Mouse (Mus musculus): ENCODE measurements around the gene Megf9. TPM values are rescaled to one million over a fixed set of nuclear protein-coding genes. Genes with fewer than 3 reads are reported as not detected.

Gene Megf9
- polyA plus RNA-seq, 1 experiment = 76.4 TPM

DNA sequence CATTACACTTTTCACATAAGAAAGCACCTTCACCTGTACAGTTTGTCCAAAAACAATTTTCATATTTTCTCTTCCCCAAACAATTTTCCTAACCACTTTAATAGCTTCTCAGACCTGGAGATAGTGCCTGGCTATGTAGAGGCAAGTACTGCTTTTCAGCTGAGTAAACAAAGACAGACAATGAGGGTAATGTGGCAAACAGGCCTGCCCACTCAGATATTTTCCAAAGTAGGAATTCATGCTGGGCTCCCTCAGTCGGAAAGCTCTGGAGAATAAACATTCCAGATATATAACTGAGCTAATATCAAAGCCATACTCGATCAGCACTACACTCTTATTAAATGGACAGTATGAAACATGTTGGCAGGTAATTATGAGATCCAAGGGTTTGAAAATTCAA is 25.2 kb downstream of the Megf9 start:
- Histone ChIP-seq H3K4me1 (ENCODE audit: control insufficient read depth, insufficient read depth, low read length) (no peaks in the 10 kb centered on the region), H3K4me3 (ENCODE audit: insufficient read depth, low read depth, low read length) (no peak overlapping the region), H3K27ac (ENCODE audit: insufficient read depth, low read depth, low read length) (no peak overlapping the region)
- 22% methylated on average over 2 of the region's 2 CpGs for WGBS
- no peak for TF ChIP-seq POLR2A (IDR thresholded peaks at IDR 0.05; ENCODE audit: insufficient read depth, low read depth, low read length)
- TF ChIP-seq CTCF (IDR thresholded peaks at IDR 0.05; ENCODE audit: insufficient read depth, low read depth, low read length) = no peak

- 100% methylated on average over 1 of the region's 1 CpGs for WGBS
- TF ChIP-seq CTCF (IDR thresholded peaks at IDR 0.05; ENCODE audit: insufficient read depth, low read depth, low read length) (no peak), POLR2A (IDR thresholded peaks at IDR 0.05; ENCODE audit: insufficient read depth, low read depth, low read length) (no peak)
- H3K27ac ChIP-seq (ENCODE audit: insufficient read depth, low read depth, low read length) = no peak overlapping the region
- H3K4me3 ChIP-seq (ENCODE audit: insufficient read depth, low read depth, low read length) = no peak overlapping the region
- H3K4me1 ChIP-seq (ENCODE audit: control insufficient read depth, insufficient read depth, low read length) = no peaks in the 10 kb centered on the region
Observed at GRCm38 (mm10) chr4:70508207-70508606, 26.6 kb downstream of the Megf9 start.

- no peak for TF ChIP-seq CTCF (IDR thresholded peaks at IDR 0.05; ENCODE audit: insufficient read depth, low read depth, low read length)
- no peak for TF ChIP-seq POLR2A (IDR thresholded peaks at IDR 0.05; ENCODE audit: insufficient read depth, low read depth, low read length)
- H3K4me3 ChIP-seq (ENCODE audit: insufficient read depth, low read depth, low read length) = no peak overlapping the region
- H3K4me1 ChIP-seq (ENCODE audit: control insufficient read depth, insufficient read depth, low read length) = no peaks in the 10 kb centered on the region
- H3K27ac ChIP-seq (ENCODE audit: insufficient read depth, low read depth, low read length) = no peak overlapping the region
- 60% methylated on average over 3 of the region's 3 CpGs for WGBS
Observed at GRCm38 (mm10) chr4:70505951-70506350, 28.8 kb downstream of the Megf9 start.

DNA sequence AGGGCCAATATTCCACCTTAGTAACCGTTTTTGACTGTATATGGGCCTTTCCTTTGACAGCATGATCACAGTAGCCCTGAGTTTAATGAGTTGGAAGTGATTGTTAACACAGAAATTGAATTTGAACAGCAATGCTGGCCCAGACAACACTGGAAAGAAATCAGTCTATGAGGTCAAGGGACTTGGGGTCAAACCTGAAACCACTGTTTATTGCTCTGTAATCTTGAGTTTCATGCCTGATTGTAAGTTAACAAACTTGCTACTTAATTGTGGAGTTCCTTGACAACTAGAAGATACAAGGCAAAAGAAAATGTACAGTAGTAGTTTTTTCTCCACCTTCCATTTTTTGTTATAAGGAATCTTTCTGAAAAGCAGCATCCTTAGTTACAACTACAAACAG is 31.0 kb downstream of the Megf9 start:
- TF ChIP-seq CTCF (IDR thresholded peaks at IDR 0.05; ENCODE audit: insufficient read depth, low read depth, low read length) (no peak), POLR2A (IDR thresholded peaks at IDR 0.05; ENCODE audit: insufficient read depth, low read depth, low read length) (no peak)
- 51% methylated on average over 1 of the region's 1 CpGs for WGBS

DNA sequence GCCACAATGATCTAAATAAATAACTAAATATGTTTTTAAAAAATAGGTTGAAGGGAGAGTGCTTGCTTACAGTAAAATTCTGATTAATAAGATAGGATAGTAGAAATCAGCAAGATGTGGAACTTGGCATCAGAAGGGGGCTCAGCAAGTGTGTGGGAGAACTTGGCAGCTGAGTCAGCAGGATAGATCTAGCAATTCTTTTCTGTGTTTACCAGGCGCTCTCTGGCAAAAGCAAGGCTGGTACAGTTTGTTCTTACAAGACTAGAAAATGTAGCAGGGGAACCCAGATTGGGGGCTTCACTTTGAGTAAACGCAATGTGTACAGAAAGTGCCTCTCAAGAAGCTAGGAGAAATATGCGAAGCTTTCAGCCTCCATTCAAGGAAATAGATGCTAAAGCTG is 35.5 kb downstream of the Megf9 start:
- no peak for TF ChIP-seq POLR2A (IDR thresholded peaks at IDR 0.05; ENCODE audit: insufficient read depth, low read depth, low read length)
- no peak for TF ChIP-seq CTCF (IDR thresholded peaks at IDR 0.05; ENCODE audit: insufficient read depth, low read depth, low read length)

More for the DNA sequence above, 31.0 kb downstream of the Megf9 start:
- Histone ChIP-seq H3K27ac (ENCODE audit: insufficient read depth, low read depth, low read length) (no peak overlapping the region), H3K4me3 (ENCODE audit: insufficient read depth, low read depth, low read length) (no peak overlapping the region), H3K4me1 (ENCODE audit: control insufficient read depth, insufficient read depth, low read length) (no peaks in the 10 kb centered on the region)

DNA sequence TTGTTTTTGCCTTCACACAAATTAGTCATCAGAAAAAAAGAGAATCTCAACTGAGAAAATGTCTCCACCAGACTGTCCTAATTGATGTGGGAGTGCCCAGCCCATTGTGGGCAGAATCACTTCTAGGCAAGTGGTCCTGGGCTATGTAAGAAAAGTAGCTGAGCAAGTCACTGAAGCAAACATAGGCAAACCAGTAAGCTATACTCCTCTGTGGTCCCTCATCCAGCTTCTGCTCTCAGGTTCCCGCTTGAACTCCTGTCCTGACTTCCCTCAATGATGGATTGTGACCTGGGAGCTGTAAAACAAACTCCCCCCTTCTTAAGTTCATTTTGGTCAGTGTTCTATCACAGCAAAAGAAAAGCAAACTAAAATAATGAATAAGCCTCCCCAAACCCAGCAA is 37.8 kb downstream of the Megf9 start:
- WGBS = 97% methylated on average over 1 of the region's 1 CpGs
- no peak overlapping the region for H3K27ac ChIP-seq (ENCODE audit: insufficient read depth, low read depth, low read length)
- TF ChIP-seq CTCF (IDR thresholded peaks at IDR 0.05; ENCODE audit: insufficient read depth, low read depth, low read length) (no peak), POLR2A (IDR thresholded peaks at IDR 0.05; ENCODE audit: insufficient read depth, low read depth, low read length) (no peak)
- no peak overlapping the region for H3K4me3 ChIP-seq (ENCODE audit: insufficient read depth, low read depth, low read length)
- no peaks in the 10 kb centered on the region for H3K4me1 ChIP-seq (ENCODE audit: control insufficient read depth, insufficient read depth, low read length)

More for the DNA sequence above, 35.5 kb downstream of the Megf9 start:
- 49% methylated on average over 3 of the region's 3 CpGs for WGBS
- no peak overlapping the region for H3K27ac ChIP-seq (ENCODE audit: insufficient read depth, low read depth, low read length)
- H3K4me3 ChIP-seq (ENCODE audit: insufficient read depth, low read depth, low read length) = no peak overlapping the region
- H3K4me1 ChIP-seq (ENCODE audit: control insufficient read depth, insufficient read depth, low read length) = no peaks in the 10 kb centered on the region

GRCm38 (mm10) chr4:70489792-70490191 is 45.0 kb downstream of the Megf9 start:
- no peak for TF ChIP-seq CTCF (IDR thresholded peaks at IDR 0.05; ENCODE audit: insufficient read depth, low read depth, low read length)
- TF ChIP-seq POLR2A (IDR thresholded peaks at IDR 0.05; ENCODE audit: insufficient read depth, low read depth, low read length) = no peak
- H3K4me3 ChIP-seq (ENCODE audit: insufficient read depth, low read depth, low read length) = no peak overlapping the region
- H3K4me1 ChIP-seq (ENCODE audit: control insufficient read depth, insufficient read depth, low read length) = no peaks in the 10 kb centered on the region
- no peak overlapping the region for H3K27ac ChIP-seq (ENCODE audit: insufficient read depth, low read depth, low read length)
- 88% methylated on average over 2 of the region's 2 CpGs for WGBS

DNA sequence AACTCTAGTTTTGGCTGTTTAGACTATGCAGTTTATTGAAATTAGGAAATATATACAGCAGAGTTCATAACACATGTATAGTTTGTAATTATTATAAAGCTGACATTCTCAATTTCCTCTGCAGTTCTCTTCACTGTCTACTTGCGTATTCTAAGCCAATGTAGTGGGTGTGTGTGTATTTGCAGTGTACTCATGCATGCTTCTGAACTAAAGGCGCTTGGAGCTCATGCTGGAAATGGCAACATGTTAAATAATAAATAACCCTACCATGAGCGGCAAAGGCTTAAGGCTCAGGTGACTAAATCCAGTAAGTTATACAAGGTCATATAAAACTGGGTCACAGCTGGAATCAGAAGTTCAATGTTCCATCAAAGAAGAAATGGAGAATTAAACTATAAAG is 46.4 kb downstream of the Megf9 start:
- no peaks in the 10 kb centered on the region for H3K4me1 ChIP-seq (ENCODE audit: control insufficient read depth, insufficient read depth, low read length)
- H3K4me3 ChIP-seq (ENCODE audit: insufficient read depth, low read depth, low read length) = no peak overlapping the region
- WGBS = 74% methylated on average over 3 of the region's 3 CpGs
- no peak overlapping the region for H3K27ac ChIP-seq (ENCODE audit: insufficient read depth, low read depth, low read length)
- TF ChIP-seq CTCF (IDR thresholded peaks at IDR 0.05; ENCODE audit: insufficient read depth, low read depth, low read length) (no peak), POLR2A (IDR thresholded peaks at IDR 0.05; ENCODE audit: insufficient read depth, low read depth, low read length) (no peak)

DNA sequence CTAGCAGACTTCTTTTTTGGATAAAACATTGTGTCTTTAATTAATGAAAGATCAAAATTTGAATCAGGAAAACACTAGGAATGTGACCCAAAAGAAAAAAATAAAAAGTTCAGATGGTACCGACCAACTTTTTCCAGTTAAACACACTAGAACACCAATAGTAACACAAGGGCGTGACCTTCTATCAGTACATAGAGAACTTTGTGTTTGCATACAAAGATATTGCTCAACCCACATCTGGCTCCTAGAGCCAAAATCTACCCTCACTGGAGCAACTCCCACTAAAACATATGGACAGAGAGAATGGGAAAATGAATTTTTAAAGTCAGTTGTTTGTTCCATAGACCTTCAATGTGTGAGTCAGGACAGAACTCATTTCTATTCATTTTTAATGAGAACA is 50.7 kb downstream of the Megf9 start:
- 89% methylated on average over 2 of the region's 2 CpGs for WGBS
- no peak overlapping the region for H3K27ac ChIP-seq (ENCODE audit: insufficient read depth, low read depth, low read length)
- no peak for TF ChIP-seq POLR2A (IDR thresholded peaks at IDR 0.05; ENCODE audit: insufficient read depth, low read depth, low read length)
- TF ChIP-seq CTCF (IDR thresholded peaks at IDR 0.05; ENCODE audit: insufficient read depth, low read depth, low read length) = no peak
- H3K4me3 ChIP-seq (ENCODE audit: insufficient read depth, low read depth, low read length) = no peak overlapping the region
- H3K4me1 ChIP-seq (ENCODE audit: control insufficient read depth, insufficient read depth, low read length) = no peaks in the 10 kb centered on the region

DNA sequence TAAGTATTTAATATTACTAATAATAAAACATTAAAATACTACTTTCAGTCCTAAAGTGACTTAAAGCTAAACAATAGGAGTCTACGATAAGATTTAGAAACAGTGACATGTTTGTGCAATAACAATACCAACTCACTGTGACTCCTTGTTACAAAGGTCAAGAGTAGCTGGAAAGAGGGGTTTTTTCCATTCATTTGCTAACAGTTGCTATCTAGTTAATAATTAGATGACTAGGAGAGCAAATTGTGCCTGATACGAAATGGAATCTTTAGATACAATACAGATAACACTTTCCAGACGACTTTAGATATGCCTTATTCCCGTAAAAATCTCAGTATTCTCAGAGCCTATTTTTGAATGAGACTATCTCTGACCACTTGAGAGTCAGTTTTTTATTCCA is 52.9 kb downstream of the Megf9 start:
- Histone ChIP-seq H3K27ac (ENCODE audit: insufficient read depth, low read depth, low read length) (no peak overlapping the region), H3K4me1 (ENCODE audit: control insufficient read depth, insufficient read depth, low read length) (no peaks in the 10 kb centered on the region), H3K4me3 (ENCODE audit: insufficient read depth, low read depth, low read length) (no peak overlapping the region)
- TF ChIP-seq CTCF (IDR thresholded peaks at IDR 0.05; ENCODE audit: insufficient read depth, low read depth, low read length) (no peak), POLR2A (IDR thresholded peaks at IDR 0.05; ENCODE audit: insufficient read depth, low read depth, low read length) (no peak)
- 52% methylated on average over 4 of the region's 4 CpGs for WGBS

Measured in olfactory bulb, adult 2 months (tissue).